Mouse (Mus musculus) gastrocnemius, postnatal 25 days (tissue): ENCODE measurements around the gene Cnr1. TPM values are rescaled to one million over a fixed set of nuclear protein-coding genes. Genes with fewer than 3 reads are reported as not detected.

Experiments used
- DNase-seq: peaks from one replicate; pipeline ENCODE4 v3.0.0; 2022
- total RNA-seq, 2 experiments: library from RNA; stranded (reverse); gene quantifications; 1 replicate in 1 of 2; 2 replicates in 1 of 2; pipeline ENCODE4 v1.2.3; 2021

Cnr1 gene
- total RNA-seq, 2 experiments from 2014 or later: 0.88 to 1.0 TPM

- no peak for DNase-seq
Measured at GRCm38 (mm10) chr4:33941557-33941956, 17.2 kb downstream of the Cnr1 start.

DNA sequence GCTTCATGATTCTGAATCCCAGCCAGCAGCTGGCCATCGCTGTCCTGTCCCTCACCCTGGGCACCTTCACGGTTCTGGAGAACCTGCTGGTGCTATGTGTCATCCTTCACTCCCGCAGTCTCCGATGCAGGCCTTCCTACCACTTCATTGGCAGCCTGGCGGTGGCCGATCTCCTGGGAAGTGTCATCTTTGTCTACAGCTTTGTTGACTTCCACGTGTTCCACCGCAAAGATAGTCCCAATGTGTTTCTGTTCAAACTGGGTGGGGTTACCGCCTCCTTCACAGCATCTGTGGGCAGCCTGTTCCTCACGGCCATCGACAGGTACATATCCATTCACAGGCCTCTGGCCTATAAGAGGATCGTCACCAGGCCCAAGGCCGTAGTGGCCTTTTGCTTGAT, 19.5 kb downstream of the Cnr1 start:
- DNase-seq: no peak

GRCm38 (mm10) chr4:33945742-33946141, 21.3 kb downstream of the Cnr1 start:
- no peak for DNase-seq

- no peak for DNase-seq
Measured at GRCm38 (mm10) chr4:33947584-33947983, 23.2 kb downstream of the Cnr1 start.

GRCm38 (mm10) chr4:33957398-33957797, 33.0 kb downstream of the Cnr1 start:
- DNase-seq: no peak

DNA sequence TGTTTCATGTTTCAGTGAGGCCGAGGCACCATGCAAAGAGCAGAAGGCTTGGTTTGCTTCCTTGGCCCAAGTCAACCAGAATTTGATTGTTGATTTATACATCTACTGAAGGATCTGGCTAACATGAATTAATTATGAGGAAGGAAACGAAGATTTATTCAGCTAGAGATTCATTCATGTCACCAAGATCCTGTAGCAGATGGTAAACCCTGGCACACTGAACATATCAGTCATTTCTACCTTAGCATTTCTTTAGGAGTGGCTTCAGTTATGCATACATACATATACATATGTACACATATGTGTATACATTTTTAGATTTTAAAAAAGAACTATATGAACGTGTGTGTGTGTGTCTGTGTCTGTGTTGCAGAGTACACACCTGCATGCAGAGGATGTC, 34.1 kb downstream of the Cnr1 start:
- no peak for DNase-seq

DNA sequence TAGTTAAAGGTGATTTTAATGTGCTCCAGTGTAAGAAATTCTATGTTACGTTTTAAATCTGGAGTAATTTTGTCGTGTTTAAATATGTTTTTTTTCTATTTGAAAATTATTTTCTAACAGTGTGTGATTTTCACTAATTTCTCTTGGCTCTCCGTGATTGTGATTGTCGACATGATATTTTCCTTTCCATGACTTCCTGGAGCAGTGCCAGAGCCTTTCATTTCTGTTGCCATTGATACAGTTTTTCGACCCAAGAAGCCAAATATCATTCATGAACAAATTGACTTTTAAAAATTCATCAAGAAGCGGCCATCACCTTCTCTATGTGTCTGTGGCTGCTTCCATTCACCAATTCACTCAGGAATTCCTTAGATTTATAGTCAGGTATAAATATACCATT, 35.4 kb downstream of the Cnr1 start:
- DNase-seq: no peak

DNA sequence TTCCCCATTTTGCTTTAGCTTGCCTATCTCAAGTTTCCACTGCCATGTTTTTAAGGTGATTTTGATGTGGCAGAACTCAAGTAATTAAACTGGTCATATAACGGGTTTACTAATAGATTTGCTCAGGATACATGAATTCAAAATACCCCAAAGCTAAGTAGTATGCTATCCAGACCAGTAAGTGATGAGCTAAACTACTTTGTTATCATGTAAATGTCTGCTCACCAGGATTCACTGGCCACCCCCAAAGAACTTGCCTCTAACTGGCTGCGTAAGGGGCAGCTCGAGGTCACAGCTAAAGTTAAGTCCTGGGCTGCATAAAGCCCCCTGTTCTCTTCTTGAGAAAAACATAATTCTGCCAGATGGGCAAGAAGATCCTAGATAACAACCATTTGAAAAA, 46.3 kb downstream of the Cnr1 start:
- DNase-seq: no peak

DNA sequence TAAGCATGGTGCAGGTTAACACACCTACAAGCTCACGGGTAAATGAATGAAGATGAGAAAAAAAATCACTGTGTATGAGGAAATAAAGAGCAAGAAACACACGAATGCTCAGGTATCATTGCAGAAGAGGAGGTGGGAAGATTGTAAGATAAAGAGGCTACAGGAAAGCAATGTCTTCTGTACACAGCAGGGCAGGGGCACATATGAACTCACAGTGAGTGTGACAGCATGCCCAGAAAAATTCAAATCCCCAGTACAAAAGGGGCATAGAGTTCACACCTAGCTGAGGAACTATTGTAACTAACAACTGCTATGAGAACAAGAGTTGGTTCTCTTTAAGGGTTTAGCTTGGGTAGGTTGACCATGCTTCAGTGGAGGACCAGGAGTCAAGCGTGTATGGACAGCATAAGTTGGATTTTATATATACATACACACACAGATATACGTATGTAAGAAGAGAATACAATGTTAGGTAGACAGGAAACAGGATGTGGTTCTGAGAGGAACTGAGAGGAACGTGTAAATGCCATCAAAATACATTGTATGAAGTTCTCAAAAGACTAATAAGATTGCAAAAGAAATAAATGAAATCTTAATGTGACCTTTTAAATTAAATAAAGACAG, 64.2 kb downstream of the Cnr1 start:
- DNase-seq: no peak

GRCm38 (mm10) chr4:33992687-33993086, 68.3 kb downstream of the Cnr1 start:
- DNase-seq: no peak

- DNase-seq: no peak
Measured at GRCm38 (mm10) chr4:33996382-33996781, 72.0 kb downstream of the Cnr1 start.

Other genes starting within 250 kb of the Cnr1 start
- not detected for gene Spaca1, start 125.6 kb downstream of the Cnr1 start, total RNA-seq